8 mouse cellular contexts compared by ENCODE assay signal in genomic region chrX:7375716-7376480, GRCm38 (mm10). TPM values are rescaled to one million over a fixed set of nuclear protein-coding genes. Genes with fewer than 3 reads are reported as not detected.
DNase-seq lines count a peak whose midpoint lies in the region; ATAC-seq lines count a peak whose summit lies in the region.

Gene Usp27x, minus strand, starts transcription at chrX:7375830.

- peak; percentile 83 for ATAC-seq in CD4-positive, CD25-positive, alpha-beta regulatory T cell, adult 4 months
- peak; percentile 84 for ATAC-seq in heart, embryonic 15.5 days (replicated peaks; ENCODE audit: insufficient number of reproducible peaks, insufficient read depth, low FRiP score, low read depth)
- peak; percentile 76 for ATAC-seq in liver, embryonic 15.5 days (ENCODE audit: insufficient read depth)
- peak; percentile 89 for ATAC-seq in neural tube, embryonic 12.5 days (ENCODE audit: low FRiP score, low read depth)

- peaks cover 9% of the 10 kb centered on the region for H3K4me1 ChIP-seq in heart, embryonic 15.5 days (replicated peaks)
- H3K4me1 ChIP-seq in liver, embryonic 15.5 days (replicated peaks): no peaks in the 10 kb centered on the region
- H3K4me1 ChIP-seq in neural tube, embryonic 12.5 days: no peaks in the 10 kb centered on the region

- 14% methylated on average over 49 of the region's 51 CpGs for WGBS in heart, embryonic 15.5 days
- WGBS in liver, embryonic 15.5 days (ENCODE audit: insufficient replicate concordance): 18% methylated on average over 50 of the region's 51 CpGs
- WGBS in neural tube, embryonic 12.5 days: 21% methylated on average over 44 of the region's 51 CpGs

- H3K9me3 ChIP-seq in heart, embryonic 15.5 days (replicated peaks): no peaks in the 10 kb centered on the region
- no peaks in the 10 kb centered on the region for H3K9me3 ChIP-seq in liver, embryonic 15.5 days (replicated peaks)
- H3K9me3 ChIP-seq in neural tube, embryonic 12.5 days: no peaks in the 10 kb centered on the region

- DNase-seq in c-Kit-negative CD71-positive TER-119-positive erythroid progenitor cells, embryonic 14.5 days (ENCODE audit: low read depth, low spot score): peak; percentile 13
- DNase-seq in fibroblast of lung, adult 2 months (ENCODE audit: low read depth): peak; percentile 54
- peak; percentile 74 to 89 for DNase-seq in kidney, postnatal 25 days
- peak; percentile 66 for DNase-seq in telencephalon, adult 2 months (ENCODE audit: low read depth, low spot score)

- peak within 1 kb of the TSS; percentile 64 for H3K9ac ChIP-seq in heart, embryonic 15.5 days
- peak within 1 kb of the TSS; percentile 27; the same call in 1 of the 2 replicates for H3K9ac ChIP-seq in liver, embryonic 15.5 days
- H3K9ac ChIP-seq in neural tube, embryonic 12.5 days: peak within 1 kb of the TSS; percentile 72

- H3K4me2 ChIP-seq in heart, embryonic 15.5 days: peak within 1 kb of the TSS; percentile 88
- peak within 1 kb of the TSS; percentile 71 for H3K4me2 ChIP-seq in liver, embryonic 15.5 days
- H3K4me2 ChIP-seq in neural tube, embryonic 12.5 days (replicated peaks): peak within 1 kb of the TSS; percentile 78

- peak within 1 kb of the TSS; percentile 64 for H3K4me3 ChIP-seq in heart, embryonic 15.5 days
- H3K4me3 ChIP-seq in liver, embryonic 15.5 days (replicated peaks): peak within 1 kb of the TSS; percentile 57
- peak within 1 kb of the TSS; percentile 50 for H3K4me3 ChIP-seq in neural tube, embryonic 12.5 days

- no peaks in the 10 kb centered on the region for H3K27me3 ChIP-seq in heart, embryonic 15.5 days
- H3K27me3 ChIP-seq in liver, embryonic 15.5 days: peaks cover 35% of the 10 kb centered on the region
- H3K27me3 ChIP-seq in neural tube, embryonic 12.5 days (replicated peaks): no peaks in the 10 kb centered on the region

- H3K27ac ChIP-seq in heart, embryonic 15.5 days: peak within 1 kb of the TSS; percentile 88
- peak within 1 kb of the TSS; percentile 24; the same call in 1 of the 2 replicates for H3K27ac ChIP-seq in liver, embryonic 15.5 days (replicated peaks)
- no peak within 1 kb of the TSS for H3K27ac ChIP-seq in neural tube, embryonic 12.5 days

- no peaks in the 10 kb centered on the region for H3K36me3 ChIP-seq in heart, embryonic 15.5 days
- no peaks in the 10 kb centered on the region for H3K36me3 ChIP-seq in liver, embryonic 15.5 days (replicated peaks)
- H3K36me3 ChIP-seq in neural tube, embryonic 12.5 days: no peaks in the 10 kb centered on the region

RNA-seq across cellular contexts. Expression of gene Usp27x, which starts in this region (rescaled TPM):
- polyA plus RNA-seq in CD4-positive, CD25-positive, alpha-beta regulatory T cell, adult 4 months (2017; shearing (Covaris generic)): under 1 TPM; 0.27 to 0.48 TPM
- 0.30 and 0.55 TPM in 2 replicates for polyA plus RNA-seq in heart, embryonic 15.5 days (2015; fragmentation: Nextera tagmentation; extraction: Ambion mirVana)
- polyA plus RNA-seq in liver, embryonic 15.5 days (2015; fragmentation: Nextera tagmentation; extraction: Ambion mirVana): 0.07 TPM in 2 replicates
- polyA plus RNA-seq in neural tube, embryonic 12.5 days (2016; fragmentation: Nextera tagmentation; extraction: Ambion mirVana): 1.3 and 1.6 TPM in 2 replicates

Comparison
In these comparisons a context has a peak if more than half of its experiments do, and no peak if none do; other contexts are left out.
1. Peak in ATAC-seq in CD4-positive, CD25-positive, alpha-beta regulatory T cell, adult 4 months; RNA of the gene not detected or under 1 TPM.
2. Peak in ATAC-seq, H3K4me3 ChIP-seq, H3K27ac ChIP-seq, H3K9ac ChIP-seq and H3K4me2 ChIP-seq in heart, embryonic 15.5 days; RNA of the gene not detected or under 1 TPM.
3. Peak in ATAC-seq, H3K4me3 ChIP-seq, H3K27ac ChIP-seq, H3K9ac ChIP-seq and H3K4me2 ChIP-seq in liver, embryonic 15.5 days; RNA of the gene not detected or under 1 TPM.
4. DNase-seq: peak in every context shown above with its lines; median percentile 82 in kidney, postnatal 25 days; 66 in telencephalon, adult 2 months; 54 in fibroblast of lung, adult 2 months; 13 in c-Kit-negative CD71-positive TER-119-positive erythroid progenitor cells, embryonic 14.5 days.